11 mouse cellular contexts compared by ENCODE assay signal in genomic region chrX:167323742-167324141, GRCm38 (mm10). TPM values are rescaled to one million over a fixed set of nuclear protein-coding genes. Genes with fewer than 3 reads are reported as not detected.
"Had no signal": no experiment of that assay in that cellular context is flagged by ENCODE, and none has a peak within 500 bp of the region (broad histone marks: within the 10 kb centered on the region; RNA-seq: fewer than 3 reads in every experiment).

No protein-coding gene starts in this region.

- DNase-seq: kidney, adult 2 months; kidney, postnatal 25 days; lung, adult 2 months; lung, postnatal 4 days; midbrain, embryonic 14.5 days had no signal

- ATAC-seq: intestine, embryonic 16.5 days; lung, postnatal 0 days had no signal

RNA-seq across cellular contexts. Expression of gene Tlr7, which starts 6.6 kb away (rescaled TPM):
- polyA plus RNA-seq: myocyte had no signal

RNA-seq across cellular contexts. Expression of gene Tlr8, which starts 59.6 kb away (rescaled TPM):
- total RNA-seq: layer of hippocampus, postnatal 10 days had no signal
- polyA plus RNA-seq: midbrain, embryonic 10.5 days; myocyte; neural tube, embryonic 15.5 days had no signal
